Comparison of ENCODE assay signal across 8 mouse cellular contexts in the genomic region with DNA sequence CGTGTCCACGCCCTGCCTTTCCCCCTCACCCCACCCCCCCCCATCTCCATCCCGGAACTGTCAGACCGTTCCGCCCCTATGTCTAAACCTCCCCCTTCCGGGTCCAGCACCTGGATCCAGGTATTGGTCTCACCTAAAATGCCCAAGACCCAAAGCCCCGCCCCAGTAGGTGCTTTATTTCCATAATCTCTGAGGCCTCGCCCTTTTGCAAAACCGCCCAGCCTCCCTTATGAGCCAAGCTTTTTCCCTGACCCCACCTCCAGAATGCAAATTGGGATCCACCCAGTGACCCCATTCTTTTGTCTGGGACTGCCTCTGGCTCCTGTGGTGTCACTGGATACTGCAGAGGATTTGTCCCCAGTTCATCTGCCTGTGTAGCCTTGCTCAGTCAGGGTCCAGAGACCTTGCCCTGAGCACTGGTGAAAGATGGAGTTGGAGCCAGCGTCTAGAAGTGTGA. TPM values are rescaled to one million over a fixed set of nuclear protein-coding genes. Genes with fewer than 3 reads are reported as not detected.
A peak's percentile ranks its signal among the peaks of the same experiment; 100 is the strongest.
DNase-seq lines count a peak whose midpoint lies in the region; ATAC-seq and TF ChIP-seq lines count a peak whose summit lies in the region.

A gene (minus strand): TSS at position 430 of the 457 bp plus-strand sequence.

- TF ChIP-seq CTCF in brain, embryonic 14.5 days (IDR thresholded peaks at IDR 0.05; ENCODE audit: borderline replicate concordance, extremely low read depth, insufficient read depth, insufficient read length), result no peak

- peaks cover 29% of the 10 kb centered on the region for H3K4me1 ChIP-seq in erythroblast, embryonic 14.5 days (ENCODE audit: control insufficient read depth)
- H3K4me1 ChIP-seq in forebrain, embryonic 13.5 days, result peaks cover 6% of the 10 kb centered on the region; the same call in 1 of the 2 replicates
- peaks cover 10% of the 10 kb centered on the region; the same call in 1 of the 2 replicates for H3K4me1 ChIP-seq in lung, embryonic 15.5 days

- DNase-seq in brain, embryonic 14.5 days (ENCODE audit: low read depth), result peak; percentile 31
- peak; percentile 32 for DNase-seq in layer of hippocampus, adult 9-11 months
- DNase-seq in retina, postnatal 1 day, result peak; percentile 93

- ATAC-seq in erythroblast, adult 5-6 weeks (replicated peaks; ENCODE audit: low FRiP score, poor library complexity, severe bottlenecking), result no peak
- ATAC-seq in forebrain, embryonic 13.5 days, result peak; percentile 54
- peak; percentile 12 to 24; a peak in 2 of 4 replicates for ATAC-seq in hematopoietic stem cell, adult 5-6 weeks (replicated peaks in 1 of 2; ENCODE audit: insufficient read depth in 1 of 2, low FRiP score in 2 of 2, low TSS enrichment in 1 of 2, low read depth in 1 of 2, poor library complexity in 2 of 2, severe bottlenecking in 2 of 2)
- ATAC-seq in lung, embryonic 15.5 days (ENCODE audit: borderline replicate concordance, extremely low read depth, low FRiP score, low TSS enrichment), result peak; percentile 47; the same call in 1 of the 2 replicates

- H3K4me2 ChIP-seq in forebrain, embryonic 13.5 days, result peak within 1 kb of the TSS; percentile 78
- peak within 1 kb of the TSS; percentile 93 for H3K4me2 ChIP-seq in lung, embryonic 15.5 days

- 2% methylated on average over 10 of the region's 10 CpGs for WGBS in forebrain, embryonic 13.5 days
- 4% methylated on average over 10 of the region's 10 CpGs for WGBS in lung, embryonic 15.5 days

- no peaks in the 10 kb centered on the region for H3K9me3 ChIP-seq in erythroblast, embryonic 14.5 days (ENCODE audit: control insufficient read depth, low read length)
- no peaks in the 10 kb centered on the region for H3K9me3 ChIP-seq in forebrain, embryonic 13.5 days (replicated peaks)
- H3K9me3 ChIP-seq in lung, embryonic 15.5 days, result no peaks in the 10 kb centered on the region

- H3K27me3 ChIP-seq in erythroblast, embryonic 14.5 days (ENCODE audit: control insufficient read depth), result no peaks in the 10 kb centered on the region
- peaks cover 8% of the 10 kb centered on the region; the same call in 1 of the 2 replicates for H3K27me3 ChIP-seq in forebrain, embryonic 13.5 days
- no peaks in the 10 kb centered on the region for H3K27me3 ChIP-seq in lung, embryonic 15.5 days

- no peak for TF ChIP-seq POLR2A in brain, embryonic 14.5 days (IDR thresholded peaks at IDR 0.05; ENCODE audit: borderline replicate concordance, extremely low read depth, insufficient read depth, insufficient read length, poor library complexity, severe bottlenecking)

- H3K9ac ChIP-seq in forebrain, embryonic 13.5 days, result peak within 1 kb of the TSS; percentile 72
- peak within 1 kb of the TSS; percentile 47 for H3K9ac ChIP-seq in lung, embryonic 15.5 days

- peak within 1 kb of the TSS; percentile 79 for H3K4me3 ChIP-seq in erythroblast, embryonic 14.5 days (replicated peaks)
- peak within 1 kb of the TSS; percentile 54 for H3K4me3 ChIP-seq in forebrain, embryonic 13.5 days
- peak within 1 kb of the TSS; percentile 64 for H3K4me3 ChIP-seq in lung, embryonic 15.5 days

- H3K36me3 ChIP-seq in erythroblast, embryonic 14.5 days (ENCODE audit: control insufficient read depth), result peaks cover 7% of the 10 kb centered on the region
- H3K36me3 ChIP-seq in forebrain, embryonic 13.5 days (ENCODE audit: poor library complexity, severe bottlenecking), result no peaks in the 10 kb centered on the region
- no peaks in the 10 kb centered on the region for H3K36me3 ChIP-seq in lung, embryonic 15.5 days

- no peak within 1 kb of the TSS for H3K27ac ChIP-seq in forebrain, embryonic 13.5 days
- H3K27ac ChIP-seq in lung, embryonic 15.5 days, result no peak within 1 kb of the TSS

RNA-seq across cellular contexts. Expression of the gene that starts here (rescaled TPM):
- polyA plus RNA-seq in erythroblast, embryonic 14.5 days (2012), result 0.35 and 0.50 TPM in 2 replicates
- total RNA-seq in erythroblast, adult 5-6 weeks (2015; ENCODE audit: low replicate concordance), result not detected in 2 replicates
- 3.1 TPM in 1 of 2 replicates, not detected in the other for total RNA-seq in erythroblast, adult 5-6 weeks (2017; ENCODE audit: low replicate concordance)
- 13.3 and 16.4 TPM in 2 replicates for polyA plus RNA-seq in brain, embryonic 14.5 days (2012; rRNA removed)
- polyA plus RNA-seq in forebrain, embryonic 13.5 days (2015; fragmentation: Nextera tagmentation; extraction: Ambion mirVana), result 3.6 TPM in 2 replicates
- 7.0 and 9.8 TPM in 2 replicates for total RNA-seq in hematopoietic stem cell, adult 5-6 weeks (2017)
- polyA plus RNA-seq in lung, embryonic 15.5 days (2015; fragmentation: Nextera tagmentation; extraction: Ambion mirVana), result 11.5 and 12.6 TPM in 2 replicates

Comparison
In these comparisons a context has a peak if more than half of its experiments do, and no peak if none do; other contexts are left out.
1. DNase-seq: peak in every context shown above with its lines; median percentile 93 in retina, postnatal 1 day; 32 in layer of hippocampus, adult 9-11 months; 31 in brain, embryonic 14.5 days.